Mouse (Mus musculus) adrenal gland, postnatal 14 days (tissue): ENCODE results near the gene Grid2. TPM values are rescaled to one million over a fixed set of nuclear protein-coding genes. Genes with fewer than 3 reads are reported as not detected.

Experiments used
- DNase-seq: peaks from one replicate; pipeline ENCODE4 v3.0.0; 2021; ENCODE audit warnings: mixed read lengths
- total RNA-seq: library from RNA; stranded (reverse); gene quantifications from 2 replicates; pipeline ENCODE4 v1.2.3, GENCODE M21; 2021

Gene Grid2
- total RNA-seq, 1 experiment from 2014 or later: 0.15 TPM

GRCm38 (mm10) chr6:64313132-64313531, 1057.5 kb downstream of the Grid2 start:
- no peak for DNase-seq

DNA sequence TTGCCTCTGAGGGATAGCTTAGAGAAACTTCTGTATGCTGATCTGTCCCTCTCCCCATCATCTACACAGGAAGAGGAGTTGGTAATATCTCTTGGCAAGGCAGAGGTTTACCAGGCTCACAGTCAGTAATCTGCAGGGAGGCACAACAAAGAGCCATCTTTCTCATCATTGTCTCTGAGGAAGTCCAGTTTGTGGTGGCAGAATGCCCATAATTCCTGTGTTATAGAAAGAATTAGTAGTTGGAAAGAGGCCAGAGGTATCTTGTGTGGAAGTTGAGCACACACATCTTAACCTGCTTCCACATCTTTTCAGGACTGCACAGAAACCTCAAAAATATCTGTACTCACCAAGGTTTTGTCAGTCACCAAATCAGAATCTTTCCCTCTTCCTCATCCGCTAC, 1071.3 kb downstream of the Grid2 start:
- no peak for DNase-seq

DNA sequence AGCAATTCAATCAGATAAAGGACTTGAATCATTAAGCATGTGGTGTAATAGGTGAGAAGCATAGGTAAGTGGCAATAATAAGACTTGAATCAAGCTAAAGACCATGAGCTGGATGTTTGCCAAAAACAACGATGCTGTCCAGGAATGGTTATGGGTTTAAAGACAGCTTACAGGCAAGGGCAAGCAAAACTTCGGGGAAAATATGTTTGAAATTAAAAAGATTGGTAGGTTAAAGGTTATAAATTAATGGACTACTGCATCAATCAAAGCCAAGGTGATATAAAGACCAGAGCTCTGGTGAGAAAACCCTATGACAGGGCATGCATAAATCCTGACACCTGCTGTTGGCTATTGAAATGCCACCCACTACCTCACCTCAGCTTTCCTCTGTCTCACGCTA, 1072.2 kb downstream of the Grid2 start:
- no peak for DNase-seq

- DNase-seq: no peak
Observed at GRCm38 (mm10) chr6:64398413-64399098, 1142.9 kb downstream of the Grid2 start.

GRCm38 (mm10) chr6:64427658-64428057, 1172.0 kb downstream of the Grid2 start:
- DNase-seq: no peak

- no peak for DNase-seq
Observed at GRCm38 (mm10) chr6:64428898-64429297, 1173.2 kb downstream of the Grid2 start.

DNA sequence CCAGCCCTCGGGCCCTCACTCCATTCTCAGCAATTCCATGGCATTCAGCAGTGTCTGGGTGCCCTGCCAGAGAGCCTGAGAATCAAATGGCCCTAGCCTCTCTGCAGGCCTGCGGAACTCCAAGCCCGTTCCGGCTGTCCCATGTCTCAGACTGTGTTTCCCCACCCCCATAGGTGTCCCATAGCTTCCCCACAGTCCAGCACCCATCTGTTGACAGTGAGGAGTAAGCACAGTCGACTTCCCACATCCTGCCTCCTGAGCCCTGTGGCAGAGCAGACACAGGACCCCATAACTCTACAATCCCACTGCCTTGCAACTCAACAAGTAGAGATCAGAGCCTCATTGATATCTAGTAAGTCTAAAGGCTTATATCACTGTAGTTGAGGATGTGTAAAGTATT, 1192.5 kb downstream of the Grid2 start:
- no peak for DNase-seq

GRCm38 (mm10) chr6:64448864-64449355, 1193.2 kb downstream of the Grid2 start:
- DNase-seq: no peak

- no peak for DNase-seq
Observed at GRCm38 (mm10) chr6:64450770-64451169, 1195.1 kb downstream of the Grid2 start.

DNA sequence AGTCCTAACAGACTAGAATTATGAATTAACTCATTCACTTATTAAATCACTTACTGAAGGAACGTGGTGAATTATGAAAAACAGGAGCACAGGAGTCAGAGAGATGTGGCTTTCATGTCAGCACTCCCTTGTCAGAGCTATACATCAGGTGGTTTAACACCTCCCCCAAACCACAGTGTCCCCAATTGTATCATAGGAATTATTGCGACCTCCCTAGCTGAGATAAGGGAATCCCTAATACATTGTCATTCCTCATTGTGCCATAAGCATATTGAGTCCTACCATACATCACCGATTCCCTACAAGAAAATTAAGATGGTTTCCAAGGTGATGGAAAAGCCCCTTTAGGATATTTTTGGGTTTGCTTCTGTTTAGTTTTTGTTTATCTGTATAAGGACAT, 1224.2 kb downstream of the Grid2 start:
- DNase-seq: no peak

- no peak for DNase-seq
Observed at GRCm38 (mm10) chr6:64480592-64480991, 1224.9 kb downstream of the Grid2 start.

DNA sequence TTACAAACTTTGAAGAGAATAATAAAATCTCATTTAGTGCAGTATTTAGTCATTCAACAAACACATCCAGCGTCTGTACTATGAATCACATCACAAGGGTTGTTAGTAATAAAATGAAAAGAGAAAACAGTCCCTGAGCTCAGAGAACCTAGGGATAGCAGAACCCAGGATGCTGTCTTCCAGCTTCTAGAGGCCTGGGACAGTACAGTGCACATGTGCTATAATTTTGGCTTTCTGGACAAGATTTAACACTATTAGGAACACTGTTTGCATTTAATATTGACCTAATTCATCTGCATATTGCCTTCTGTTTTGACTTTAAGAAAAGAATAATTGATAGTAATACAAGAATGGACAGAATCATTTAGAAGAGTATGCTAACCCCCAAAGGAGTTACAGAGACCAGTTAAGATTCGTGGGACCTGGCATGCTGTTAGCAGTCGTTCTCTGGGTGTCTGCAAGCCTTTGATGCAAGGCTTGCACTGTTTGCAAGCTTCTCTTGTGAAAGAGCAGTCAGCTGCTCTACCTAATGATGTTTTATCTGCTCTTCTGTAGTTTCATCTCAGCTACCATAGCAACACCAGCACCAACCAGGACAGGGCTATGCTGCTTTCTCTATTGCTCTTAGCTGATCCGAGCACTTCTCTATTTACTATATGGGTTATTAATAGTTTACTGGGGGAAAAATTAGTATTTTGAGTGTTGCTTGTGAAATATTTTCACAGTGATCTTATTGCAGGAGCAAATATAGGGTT, 1234.8 kb downstream of the Grid2 start:
- DNase-seq: peak; percentile 3

DNA sequence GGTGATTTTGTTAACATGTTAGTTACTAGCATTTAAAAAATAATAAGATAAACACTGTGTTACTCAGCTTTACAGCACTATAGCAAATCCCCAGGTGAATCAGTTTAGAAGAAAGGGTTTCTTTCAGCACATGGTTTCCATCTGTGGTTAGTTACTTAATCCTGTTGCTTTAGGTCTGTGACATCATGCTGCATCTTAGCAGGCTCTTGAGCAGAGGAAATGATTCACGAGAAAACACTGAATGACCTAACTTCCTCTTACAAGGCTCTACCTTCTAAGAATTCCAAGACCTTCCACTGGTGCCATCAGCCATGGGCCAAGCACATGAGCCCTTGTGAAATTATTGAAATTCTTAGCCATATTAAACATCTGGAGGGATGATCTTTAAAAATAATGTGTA, 1248.7 kb downstream of the Grid2 start:
- no peak for DNase-seq

GRCm38 (mm10) chr6:64542168-64542567, 1286.5 kb downstream of the Grid2 start:
- no peak for DNase-seq

DNA sequence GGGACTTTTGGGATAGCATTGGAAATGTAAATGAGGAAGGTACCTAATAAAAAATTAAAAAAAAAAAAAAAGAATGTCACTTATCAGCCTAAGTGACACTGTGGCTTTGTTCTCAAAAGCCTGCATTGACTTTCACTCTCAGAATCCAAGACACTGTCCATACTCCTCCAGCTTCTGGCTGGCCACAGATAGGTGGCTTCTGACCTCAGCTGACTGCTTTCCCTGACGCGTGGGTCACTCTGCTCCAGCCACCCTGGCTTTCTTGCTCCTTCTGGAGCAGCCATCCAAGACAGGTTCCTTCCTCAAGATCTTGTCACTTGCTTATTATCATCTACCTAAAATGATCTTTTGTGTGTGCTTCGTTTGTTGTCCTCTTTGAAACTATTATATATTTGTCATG, 1298.0 kb downstream of the Grid2 start:
- DNase-seq: no peak

DNA sequence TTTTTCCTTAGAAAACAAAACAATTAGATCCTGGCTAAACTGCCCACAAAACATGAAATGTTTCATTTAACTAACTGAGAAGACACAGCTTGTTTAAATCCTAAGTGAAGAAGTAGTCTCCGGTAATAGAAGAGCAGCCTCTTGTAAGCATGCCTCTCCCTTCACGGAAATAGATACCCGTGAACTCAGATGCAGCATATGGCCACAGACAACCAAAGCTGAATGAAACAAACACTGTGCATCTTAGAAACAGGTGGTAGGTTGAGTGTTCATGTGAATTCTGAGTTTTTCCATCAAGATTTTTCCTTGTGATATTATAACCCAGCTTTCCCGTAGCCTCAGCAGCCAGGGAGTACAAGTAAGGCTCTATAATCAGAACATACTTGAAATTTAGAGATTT, 1299.5 kb downstream of the Grid2 start:
- DNase-seq: no peak

- peak; percentile 29 for DNase-seq
Observed at GRCm38 (mm10) chr6:64568599-64568998, 1312.9 kb downstream of the Grid2 start.

DNA sequence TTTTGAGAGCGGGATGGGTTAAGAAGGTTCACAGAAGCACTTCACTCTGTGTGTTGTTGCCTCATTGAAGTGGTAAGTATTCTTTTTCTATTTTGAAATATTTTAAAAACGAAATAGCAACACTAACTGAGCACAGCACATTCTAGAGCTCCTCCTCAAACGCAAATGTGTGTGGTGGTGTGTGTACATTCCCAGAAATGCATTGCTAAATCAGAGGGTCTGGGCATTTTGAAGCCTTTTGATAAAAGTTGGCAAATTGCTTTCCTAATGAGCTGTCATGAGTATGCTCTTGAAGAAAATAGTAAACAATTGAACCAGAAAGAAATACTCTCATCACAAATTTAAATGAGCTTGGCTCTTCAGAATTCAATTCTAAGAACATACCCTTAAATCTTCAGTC, 1325.7 kb downstream of the Grid2 start:
- DNase-seq: no peak

GRCm38 (mm10) chr6:64588487-64589205, 1333.0 kb downstream of the Grid2 start:
- DNase-seq: no peak

DNA sequence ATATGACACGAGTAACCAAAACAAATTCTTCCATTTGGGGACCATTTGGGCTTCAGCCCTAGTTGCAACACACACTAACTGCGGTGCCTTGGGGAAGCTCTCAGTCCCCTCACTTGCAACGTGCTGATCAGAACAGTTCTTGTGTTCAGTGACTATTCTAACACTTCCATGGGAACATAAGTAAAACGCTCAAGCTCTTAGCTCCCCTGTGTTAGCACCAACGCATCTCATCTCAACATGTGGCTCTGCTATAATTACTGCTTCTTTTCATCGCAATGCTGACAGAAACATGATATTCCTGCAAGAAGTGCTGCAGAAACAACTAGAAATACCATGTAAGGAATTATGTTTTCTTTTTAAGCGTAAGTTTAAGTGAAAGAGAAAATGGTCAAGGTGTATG, 1340.6 kb downstream of the Grid2 start:
- DNase-seq: no peak

GRCm38 (mm10) chr6:64596835-64597234, 1341.2 kb downstream of the Grid2 start:
- DNase-seq: no peak

GRCm38 (mm10) chr6:64598144-64598561, 1342.5 kb downstream of the Grid2 start:
- DNase-seq: no peak

DNA sequence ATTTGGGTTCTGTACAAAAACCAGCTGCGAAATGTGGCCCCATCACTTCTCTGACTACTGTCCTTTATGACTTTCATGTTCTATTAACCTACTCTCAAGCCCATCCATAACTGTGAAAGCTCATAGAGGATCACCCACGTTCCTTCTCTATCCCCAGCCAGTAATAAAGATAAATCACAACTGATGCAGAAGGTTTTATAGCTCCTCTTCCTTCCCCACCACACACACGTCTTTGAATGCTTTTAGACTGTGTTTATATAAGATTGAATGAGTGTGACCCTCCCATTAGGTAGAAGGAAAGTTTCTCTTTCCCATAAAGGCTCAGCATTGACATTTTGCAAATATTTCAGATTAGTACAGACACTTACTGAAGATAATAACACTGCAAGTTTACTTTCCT, 1350.1 kb downstream of the Grid2 start:
- no peak for DNase-seq
